Mouse (Mus musculus) testis, adult 2 months (tissue): ENCODE measurements around the gene Sidt1. TPM values are rescaled to one million over a fixed set of nuclear protein-coding genes. Genes with fewer than 3 reads are reported as not detected.

ENCODE experiments used
- H3K27ac ChIP-seq: fragments of 200-500 bp; 2 replicates; pipeline ENCODE4 v1.5.1; 2012; ENCODE audit warnings: low read depth, low read length; ENCODE audit not compliant: control insufficient read depth, insufficient read depth
- H3K27me3 ChIP-seq: fragments of 200-500 bp; 2 replicates; pipeline ENCODE4 v1.6.1; 2012; ENCODE audit warnings: mild to moderate bottlenecking, low read length, moderate library complexity; ENCODE audit not compliant: control insufficient read depth, insufficient read depth
- H3K36me3 ChIP-seq: fragments of 200-500 bp; 2 replicates; pipeline ENCODE4 v1.6.1; 2012; ENCODE audit warnings: mild to moderate bottlenecking, low read length; ENCODE audit not compliant: control insufficient read depth, insufficient read depth
- H3K4me1 ChIP-seq: fragments of 200-500 bp; 2 replicates; pipeline ENCODE4 v1.6.1; 2012; ENCODE audit warnings: low read length; ENCODE audit not compliant: control insufficient read depth, insufficient read depth
- H3K4me3 ChIP-seq: fragments of 200-500 bp; 2 replicates; pipeline ENCODE4 v1.5.1; 2012; ENCODE audit warnings: low read depth, mild to moderate bottlenecking, low read length, moderate library complexity, mixed read lengths; ENCODE audit not compliant: control insufficient read depth
- CTCF ChIP-seq: fragments of 200-500 bp; IDR thresholded peaks from 2 replicates; pipeline ENCODE4 v1.5.1; 2012; ENCODE audit warnings: low read depth, mild to moderate bottlenecking, inconsistent platforms, low read length, moderate library complexity; ENCODE audit not compliant: control insufficient read depth, insufficient read depth, insufficient replicate concordance
- POLR2A ChIP-seq: fragments of 200-500 bp; IDR thresholded peaks from 2 replicates; pipeline ENCODE4 v1.6.1; 2012; ENCODE audit warnings: low read depth, mild to moderate bottlenecking, inconsistent platforms, low read length, moderate library complexity; ENCODE audit not compliant: control insufficient read depth
- polyA plus RNA-seq: library from polyadenylated mRNA; depleted of rRNA; stranded (reverse); fragments of >200 nt; gene quantifications from 2 replicates; pipeline ENCODE4 v1.2.3, GENCODE M21; 2012; rRNA removed

Gene Sidt1
- polyA plus RNA-seq, 1 experiment, result 0.15 TPM

DNA sequence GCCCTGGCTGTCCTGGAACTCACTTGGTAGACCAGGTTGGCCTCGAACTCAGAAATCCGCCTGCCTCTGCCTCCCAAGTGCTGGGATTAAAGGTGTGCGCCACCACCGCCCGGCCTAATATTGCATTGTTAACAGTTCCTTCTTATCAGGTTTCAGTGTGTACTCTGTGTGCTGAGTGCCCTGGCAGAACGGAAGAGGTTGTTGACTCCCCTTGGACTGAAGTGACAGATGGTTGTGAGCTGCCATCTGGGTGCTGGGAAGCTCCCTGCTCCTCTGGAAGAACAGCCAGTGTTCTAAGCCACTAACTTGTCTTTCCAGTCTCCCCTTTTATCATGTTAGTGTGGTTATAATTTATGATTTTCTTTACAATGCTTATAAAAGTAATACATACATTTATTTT, 128.7 kb downstream of the Sidt1 start:
- Histone ChIP-seq H3K27ac (no peak overlapping the region), H3K27me3 (no peaks in the 10 kb centered on the region), H3K4me3 (no peak overlapping the region), H3K36me3 (no peaks in the 10 kb centered on the region), H3K4me1 (no peaks in the 10 kb centered on the region)
- TF ChIP-seq POLR2A (no peak), CTCF (no peak)

DNA sequence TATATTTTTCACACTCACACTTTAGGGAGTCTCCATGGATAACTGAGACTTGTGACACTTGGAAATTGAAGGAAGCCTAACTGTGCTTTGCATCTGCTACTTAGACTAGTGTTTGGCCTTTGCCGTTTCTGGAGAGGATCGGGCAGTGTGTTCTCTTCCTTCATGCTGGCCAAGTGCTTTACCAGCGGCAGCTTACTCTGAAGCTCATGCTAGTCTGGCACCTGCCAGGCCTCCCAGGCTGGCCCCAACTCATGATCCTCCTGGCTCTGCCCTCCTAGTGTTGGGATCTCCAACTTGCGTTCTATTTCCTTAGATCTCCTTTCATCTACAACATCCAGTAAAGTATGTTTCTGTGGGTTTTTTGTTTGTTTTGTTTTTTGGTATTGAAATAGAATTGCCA, 132.8 kb downstream of the Sidt1 start:
- H3K27me3 ChIP-seq, result no peaks in the 10 kb centered on the region
- TF ChIP-seq CTCF, result no peak
- TF ChIP-seq POLR2A, result no peak
- H3K27ac ChIP-seq, result no peak overlapping the region
- no peak overlapping the region for H3K4me3 ChIP-seq
- no peaks in the 10 kb centered on the region for H3K36me3 ChIP-seq
- no peaks in the 10 kb centered on the region for H3K4me1 ChIP-seq

DNA sequence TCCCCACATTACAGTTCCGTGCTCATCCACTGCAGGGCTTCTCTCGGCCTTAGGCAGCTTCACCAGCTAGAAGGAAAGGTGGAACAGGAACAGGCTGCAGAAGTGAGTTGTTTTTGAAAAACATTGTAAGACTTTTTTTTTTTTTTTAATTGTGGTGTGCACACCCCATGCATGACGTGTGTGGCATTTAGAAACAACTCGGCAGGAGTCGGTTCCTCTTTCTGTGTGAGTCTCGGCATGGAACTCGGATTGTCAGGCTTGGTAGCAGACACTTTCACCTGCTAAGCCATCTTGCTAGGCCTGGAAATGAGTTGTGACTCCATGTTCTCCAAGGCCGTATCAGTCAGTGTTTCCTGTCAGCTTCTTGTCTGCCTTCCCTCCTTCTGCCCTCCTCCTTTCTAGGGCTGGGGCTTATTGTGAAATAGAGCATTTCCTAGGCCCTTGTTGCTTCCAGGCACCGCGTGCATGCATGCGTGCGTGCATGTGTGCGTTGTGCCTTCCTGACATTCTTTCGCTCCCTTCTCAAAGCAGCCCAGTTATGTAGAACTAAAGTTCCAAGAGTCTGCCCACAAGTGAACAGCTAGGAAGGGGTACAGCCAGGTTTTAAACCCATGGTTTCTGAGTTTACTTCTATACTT, 133.8 kb downstream of the Sidt1 start:
- Histone ChIP-seq H3K4me3 (no peak overlapping the region), H3K4me1 (no peaks in the 10 kb centered on the region), H3K27me3 (no peaks in the 10 kb centered on the region), H3K27ac (no peak overlapping the region), H3K36me3 (no peaks in the 10 kb centered on the region)
- TF ChIP-seq CTCF (no peak), POLR2A (no peak)

DNA sequence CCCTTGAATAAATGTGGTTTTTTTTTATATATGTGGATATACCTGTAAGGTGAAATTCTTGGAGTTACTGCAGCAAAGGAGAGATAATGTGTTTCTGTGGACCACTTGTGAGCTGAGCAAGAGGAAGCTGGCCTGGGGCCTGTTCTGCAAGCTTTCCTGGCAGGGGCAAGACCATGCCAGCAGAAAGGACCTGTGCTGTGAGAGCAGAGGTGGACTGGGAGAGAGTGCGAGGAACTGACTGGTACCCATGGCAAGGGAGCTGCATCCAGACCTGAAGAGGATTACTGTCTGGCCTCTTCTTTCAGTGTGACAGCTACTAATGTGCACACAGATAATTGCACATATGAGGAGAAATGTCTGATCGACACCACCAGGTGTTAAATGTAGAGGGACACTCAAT, 142.0 kb downstream of the Sidt1 start:
- H3K36me3 ChIP-seq, result no peaks in the 10 kb centered on the region
- no peak overlapping the region for H3K4me3 ChIP-seq
- H3K27ac ChIP-seq, result no peak overlapping the region
- TF ChIP-seq POLR2A (no peak), CTCF (no peak)
- no peaks in the 10 kb centered on the region for H3K4me1 ChIP-seq
- no peaks in the 10 kb centered on the region for H3K27me3 ChIP-seq

Other genes starting within 250 kb of the Sidt1 start
- 34.6 and 38.5 TPM in 2 replicates for gene Atp6v1a, start 193.5 kb downstream of the Sidt1 start, polyA plus RNA-seq
- gene Naa50, start 193.4 kb downstream of the Sidt1 start, polyA plus RNA-seq, result 4.4 and 4.8 TPM in 2 replicates
- gene Usf3, start 159.9 kb downstream of the Sidt1 start, polyA plus RNA-seq, result 3.4 and 3.9 TPM in 2 replicates
- gene Spice1, start 13.9 kb upstream of the Sidt1 start, polyA plus RNA-seq, result 12.4 and 12.8 TPM in 2 replicates
- 18.7 and 20.3 TPM in 2 replicates for gene Cfap44, start 61.6 kb upstream of the Sidt1 start, polyA plus RNA-seq
- 2.7 and 3.3 TPM in 2 replicates for gene Boc, start 225.7 kb upstream of the Sidt1 start, polyA plus RNA-seq